Mouse (Mus musculus): ENCODE data around the gene Mmaa. TPM values are rescaled to one million over a fixed set of nuclear protein-coding genes. Genes with fewer than 3 reads are reported as not detected.

Mmaa gene
- total RNA-seq, 1 experiment: 3.0 TPM

DNA sequence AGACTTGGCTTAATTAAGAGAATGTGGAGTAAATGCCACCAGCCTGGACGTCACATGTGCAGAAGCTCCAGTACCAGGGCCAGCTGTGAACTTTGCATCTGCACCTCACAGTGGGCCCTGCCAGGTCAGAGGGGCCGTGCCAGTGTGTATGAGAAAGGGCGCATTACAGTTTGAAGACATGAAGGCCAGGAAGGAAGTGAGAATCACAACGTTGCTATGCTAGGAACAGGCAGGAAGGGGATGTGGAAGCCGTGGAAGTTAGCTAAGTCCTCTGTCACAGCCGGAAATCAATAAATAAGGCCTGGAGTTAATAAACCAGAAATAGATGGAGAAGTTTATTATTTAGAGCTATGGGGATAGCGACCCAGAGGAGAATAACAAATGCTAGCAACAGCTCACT is 28.4 kb upstream of the Mmaa start:
- Histone ChIP-seq H3K27ac (ENCODE audit: insufficient read depth, low read depth, low read length, poor library complexity, severe bottlenecking) (no peak overlapping the region), H3K36me3 (ENCODE audit: control insufficient read depth, insufficient read depth, low read length, poor library complexity, severe bottlenecking) (no peaks in the 10 kb centered on the region), H3K4me1 (ENCODE audit: control insufficient read depth in 2 of 2, insufficient read depth in 2 of 2, low read length in 2 of 2, poor library complexity in 1 of 2) (0 out of 4 replicates have a peak, but pooled peaks cover 0 to 2% of the 10 kb centered on the region in 2 experiments), H3K9me3 (ENCODE audit: control insufficient read depth, insufficient read depth, low read depth, low read length) (no peaks in the 10 kb centered on the region), H3K9ac (ENCODE audit: insufficient read depth, low read depth, low read length, poor library complexity, severe bottlenecking) (no peak overlapping the region), H3K4me3 (ENCODE audit: insufficient read depth in 1 of 2, low read depth in 1 of 2, low read length in 2 of 2, poor library complexity in 1 of 2, severe bottlenecking in 1 of 2) (no peak overlapping the region)
- DNase-seq (ENCODE audit: low read depth, low spot score): no peak
- in situ Hi-C loops (cut with MboI; ENCODE audit: low sequenced_read_pairs in 2 of 2, unreplicated experiment in 2 of 2): no loop called here
- TF ChIP-seq CHD2 (IDR thresholded peaks at IDR 0.05; ENCODE audit: low read depth, low read length): no peak
- TF ChIP-seq ZC3H11A (IDR thresholded peaks at IDR 0.05; ENCODE audit: borderline replicate concordance, low read depth, low read length): no peak
- TF ChIP-seq MAFK (IDR thresholded peaks at IDR 0.05; ENCODE audit: insufficient read depth, low read depth, low read length): no peak
- no peak for TF ChIP-seq HCFC1 (IDR thresholded peaks at IDR 0.05; ENCODE audit: borderline replicate concordance, insufficient read depth, low read length)
- TF ChIP-seq ZNF384 (IDR thresholded peaks at IDR 0.05; ENCODE audit: low read depth, low read length): no peak

DNA sequence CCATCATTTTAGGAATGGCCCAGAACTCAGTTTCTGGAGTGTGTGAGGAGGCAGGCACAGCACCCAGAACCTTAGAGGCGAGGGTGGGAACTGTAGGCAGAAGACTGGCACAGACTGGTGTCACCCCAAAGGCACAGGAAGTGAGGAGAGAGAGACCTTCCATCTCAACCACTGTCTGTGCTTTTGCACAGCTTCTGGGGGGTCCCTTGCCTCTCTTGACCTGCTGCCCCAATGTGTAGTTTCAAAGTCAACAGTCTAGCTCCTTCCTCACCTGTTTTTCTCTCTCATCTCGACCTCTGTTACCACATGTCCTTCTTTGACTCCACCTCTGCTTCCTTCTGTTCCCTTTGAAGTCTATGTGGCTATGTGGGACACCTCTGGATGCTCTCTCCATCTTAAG is 16.1 kb upstream of the Mmaa start:
- no peak overlapping the region for H3K9ac ChIP-seq (ENCODE audit: insufficient read depth, low read depth, low read length, poor library complexity, severe bottlenecking)
- peaks cover 2 to 5% of the 10 kb centered on the region in 2 experiments; a peak in 1 of 4 replicates for H3K4me1 ChIP-seq (ENCODE audit: control insufficient read depth in 2 of 2, insufficient read depth in 2 of 2, low read length in 2 of 2, poor library complexity in 1 of 2)
- H3K4me3 ChIP-seq (ENCODE audit: insufficient read depth in 1 of 2, low read depth in 1 of 2, low read length in 2 of 2, poor library complexity in 1 of 2, severe bottlenecking in 1 of 2): no peak overlapping the region
- DNase-seq (ENCODE audit: low read depth, low spot score): no peak
- H3K27ac ChIP-seq (ENCODE audit: insufficient read depth, low read depth, low read length, poor library complexity, severe bottlenecking): peak overlapping the region; percentile 40; the same call in 1 of the 2 replicates
- no peaks in the 10 kb centered on the region for H3K36me3 ChIP-seq (ENCODE audit: control insufficient read depth, insufficient read depth, low read length, poor library complexity, severe bottlenecking)
- in situ Hi-C loops (cut with MboI; ENCODE audit: low sequenced_read_pairs in 2 of 2, unreplicated experiment in 2 of 2): no loop called here
- TF ChIP-seq ZNF384 (IDR thresholded peaks at IDR 0.05; ENCODE audit: low read depth, low read length): no peak
- no peak for TF ChIP-seq HCFC1 (IDR thresholded peaks at IDR 0.05; ENCODE audit: borderline replicate concordance, insufficient read depth, low read length)
- no peak for TF ChIP-seq MAFK (IDR thresholded peaks at IDR 0.05; ENCODE audit: insufficient read depth, low read depth, low read length)
- TF ChIP-seq ZC3H11A (IDR thresholded peaks at IDR 0.05; ENCODE audit: borderline replicate concordance, low read depth, low read length): no peak
- no peak for TF ChIP-seq CHD2 (IDR thresholded peaks at IDR 0.05; ENCODE audit: low read depth, low read length)
- no peaks in the 10 kb centered on the region for H3K9me3 ChIP-seq (ENCODE audit: control insufficient read depth, insufficient read depth, low read depth, low read length)

DNA sequence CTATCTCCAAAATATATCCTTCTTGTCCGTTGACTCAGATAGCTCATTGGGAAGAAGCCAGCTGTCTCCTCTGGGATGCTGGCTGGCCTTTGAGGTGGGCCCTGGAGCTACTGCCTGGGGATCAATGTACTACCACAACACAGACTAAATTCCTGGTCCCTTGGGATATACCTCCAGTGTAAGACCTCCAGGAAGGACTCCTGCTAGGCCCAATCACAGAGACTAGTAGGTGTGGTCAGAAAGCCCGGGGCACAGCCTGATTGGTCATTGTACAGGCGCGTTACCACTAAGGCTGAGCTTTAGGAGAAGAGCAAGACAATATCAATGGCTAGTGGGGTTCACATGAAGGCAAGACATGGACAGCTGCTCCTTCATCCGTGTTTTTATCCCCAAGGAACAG is 11.2 kb upstream of the Mmaa start:
- H3K9me3 ChIP-seq (ENCODE audit: control insufficient read depth, insufficient read depth, low read depth, low read length): no peaks in the 10 kb centered on the region
- no peak overlapping the region for H3K9ac ChIP-seq (ENCODE audit: insufficient read depth, low read depth, low read length, poor library complexity, severe bottlenecking)
- H3K4me3 ChIP-seq (ENCODE audit: insufficient read depth in 1 of 2, low read depth in 1 of 2, low read length in 2 of 2, poor library complexity in 1 of 2, severe bottlenecking in 1 of 2): peak overlapping the region in 1 of 2 experiments; percentile 56; a peak in 2 of 4 replicates
- peak; percentile 29 for DNase-seq (ENCODE audit: low read depth, low spot score)
- TF ChIP-seq MAFK (IDR thresholded peaks at IDR 0.05; ENCODE audit: insufficient read depth, low read depth, low read length) (no peak), CHD2 (IDR thresholded peaks at IDR 0.05; ENCODE audit: low read depth, low read length) (no peak), ZNF384 (IDR thresholded peaks at IDR 0.05; ENCODE audit: low read depth, low read length) (no peak), ZC3H11A (IDR thresholded peaks at IDR 0.05; ENCODE audit: borderline replicate concordance, low read depth, low read length) (no peak), HCFC1 (IDR thresholded peaks at IDR 0.05; ENCODE audit: borderline replicate concordance, insufficient read depth, low read length) (no peak)
- no peak overlapping the region for H3K27ac ChIP-seq (ENCODE audit: insufficient read depth, low read depth, low read length, poor library complexity, severe bottlenecking)
- no peaks in the 10 kb centered on the region for H3K36me3 ChIP-seq (ENCODE audit: control insufficient read depth, insufficient read depth, low read length, poor library complexity, severe bottlenecking)
- peaks cover 2 to 5% of the 10 kb centered on the region in 2 experiments; a peak in 1 of 4 replicates for H3K4me1 ChIP-seq (ENCODE audit: control insufficient read depth in 2 of 2, insufficient read depth in 2 of 2, low read length in 2 of 2, poor library complexity in 1 of 2)
- in situ Hi-C loops (cut with MboI; ENCODE audit: low sequenced_read_pairs in 2 of 2, unreplicated experiment in 2 of 2): no loop called here

DNA sequence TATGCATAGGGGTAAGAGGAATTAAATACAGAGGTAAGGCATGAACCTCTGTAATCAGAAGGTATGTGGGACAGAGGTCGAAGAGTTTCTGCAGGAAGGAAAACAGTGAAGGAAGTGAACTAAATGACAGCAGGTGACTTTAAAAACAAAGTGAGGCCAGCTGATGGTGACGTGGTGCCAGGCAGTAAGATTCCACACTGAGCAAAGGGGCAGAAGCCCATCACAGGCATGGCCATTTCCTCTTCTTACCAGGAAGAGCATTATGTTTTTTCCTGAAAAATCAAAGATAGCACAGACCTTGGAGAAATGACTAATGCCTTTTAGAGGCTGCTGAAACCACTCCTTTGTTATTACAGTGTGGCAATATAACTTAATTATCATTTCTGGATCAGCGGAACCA is 6.8 kb upstream of the Mmaa start:
- H3K4me3 ChIP-seq (ENCODE audit: insufficient read depth in 1 of 2, low read depth in 1 of 2, low read length in 2 of 2, poor library complexity in 1 of 2, severe bottlenecking in 1 of 2): no peak overlapping the region
- H3K36me3 ChIP-seq (ENCODE audit: control insufficient read depth, insufficient read depth, low read length, poor library complexity, severe bottlenecking): no peaks in the 10 kb centered on the region
- peaks cover 2 to 5% of the 10 kb centered on the region in 2 experiments; a peak in 1 of 4 replicates for H3K4me1 ChIP-seq (ENCODE audit: control insufficient read depth in 2 of 2, insufficient read depth in 2 of 2, low read length in 2 of 2, poor library complexity in 1 of 2)
- TF ChIP-seq HCFC1 (IDR thresholded peaks at IDR 0.05; ENCODE audit: borderline replicate concordance, insufficient read depth, low read length) (no peak), MAFK (IDR thresholded peaks at IDR 0.05; ENCODE audit: insufficient read depth, low read depth, low read length) (no peak), CHD2 (IDR thresholded peaks at IDR 0.05; ENCODE audit: low read depth, low read length) (no peak), ZNF384 (IDR thresholded peaks at IDR 0.05; ENCODE audit: low read depth, low read length) (no peak), ZC3H11A (IDR thresholded peaks at IDR 0.05; ENCODE audit: borderline replicate concordance, low read depth, low read length) (no peak)
- in situ Hi-C loops (cut with MboI; ENCODE audit: low sequenced_read_pairs in 2 of 2, unreplicated experiment in 2 of 2): no loop called here
- H3K9ac ChIP-seq (ENCODE audit: insufficient read depth, low read depth, low read length, poor library complexity, severe bottlenecking): no peak overlapping the region
- H3K27ac ChIP-seq (ENCODE audit: insufficient read depth, low read depth, low read length, poor library complexity, severe bottlenecking): no peak overlapping the region
- no peaks in the 10 kb centered on the region for H3K9me3 ChIP-seq (ENCODE audit: control insufficient read depth, insufficient read depth, low read depth, low read length)
- DNase-seq (ENCODE audit: low read depth, low spot score): no peak

DNA sequence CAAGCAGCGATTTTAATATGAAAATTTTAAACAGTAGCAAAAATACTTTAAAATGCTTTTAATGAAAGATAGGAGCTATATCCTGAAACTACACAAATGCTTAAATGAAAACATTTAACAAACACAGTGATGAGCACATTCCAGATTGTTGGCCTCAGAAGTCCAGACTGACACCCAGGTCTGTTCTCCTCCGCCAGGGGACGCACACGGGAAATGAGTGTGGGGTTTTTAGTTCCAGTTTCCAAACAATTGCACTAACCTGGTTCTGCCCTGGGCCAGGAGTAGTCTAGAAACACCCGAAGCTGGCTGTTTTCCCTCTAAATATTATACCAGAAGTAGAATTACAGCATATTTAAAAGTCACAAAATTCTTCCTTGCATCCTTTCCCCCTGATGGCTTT is 5.0 kb upstream of the Mmaa start:
- DNase-seq (ENCODE audit: low read depth, low spot score): no peak
- TF ChIP-seq MAFK (IDR thresholded peaks at IDR 0.05; ENCODE audit: insufficient read depth, low read depth, low read length): no peak
- no peak for TF ChIP-seq HCFC1 (IDR thresholded peaks at IDR 0.05; ENCODE audit: borderline replicate concordance, insufficient read depth, low read length)
- TF ChIP-seq CHD2 (IDR thresholded peaks at IDR 0.05; ENCODE audit: low read depth, low read length): no peak
- TF ChIP-seq ZC3H11A (IDR thresholded peaks at IDR 0.05; ENCODE audit: borderline replicate concordance, low read depth, low read length): no peak
- TF ChIP-seq ZNF384 (IDR thresholded peaks at IDR 0.05; ENCODE audit: low read depth, low read length): no peak
- no peaks in the 10 kb centered on the region; a peak in 1 of 4 replicates for H3K4me1 ChIP-seq (ENCODE audit: control insufficient read depth in 2 of 2, insufficient read depth in 2 of 2, low read length in 2 of 2, poor library complexity in 1 of 2)
- H3K36me3 ChIP-seq (ENCODE audit: control insufficient read depth, insufficient read depth, low read length, poor library complexity, severe bottlenecking): no peaks in the 10 kb centered on the region
- H3K4me3 ChIP-seq (ENCODE audit: insufficient read depth in 1 of 2, low read depth in 1 of 2, low read length in 2 of 2, poor library complexity in 1 of 2, severe bottlenecking in 1 of 2): no peak overlapping the region
- H3K9ac ChIP-seq (ENCODE audit: insufficient read depth, low read depth, low read length, poor library complexity, severe bottlenecking): no peak overlapping the region
- in situ Hi-C loops (cut with MboI; ENCODE audit: low sequenced_read_pairs in 2 of 2, unreplicated experiment in 2 of 2): no loop called here
- H3K27ac ChIP-seq (ENCODE audit: insufficient read depth, low read depth, low read length, poor library complexity, severe bottlenecking): no peak overlapping the region
- no peaks in the 10 kb centered on the region for H3K9me3 ChIP-seq (ENCODE audit: control insufficient read depth, insufficient read depth, low read depth, low read length)
